Mouse (Mus musculus): ENCODE measurements at regions not wholly inside any gene's neighbourhood (a gene's known extent, or its start where the extent isn't known, plus 50 kb on each side); places are given as distances from the start of the nearest gene placed in this dataset.

DNA sequence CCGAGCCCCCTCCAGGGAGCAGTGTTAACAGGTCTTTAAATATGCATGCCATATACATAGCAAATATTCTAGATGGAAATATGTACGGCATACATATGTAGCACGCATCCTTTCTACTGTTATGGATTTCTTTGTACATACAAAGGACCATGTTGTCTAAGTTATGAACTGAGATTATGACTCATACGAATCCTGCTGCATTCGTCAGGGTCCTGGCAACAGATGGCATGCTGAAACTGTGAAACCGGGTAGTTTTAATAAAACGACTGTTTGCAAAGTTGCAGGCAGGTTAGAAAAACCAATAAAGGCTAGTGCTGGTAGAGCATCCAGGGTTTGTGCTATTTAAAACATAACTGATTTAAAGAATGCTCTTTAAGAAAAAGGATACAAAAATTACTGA, 88.8 kb upstream of the Tlk1 start:
- no peak overlapping the region for H3K27ac ChIP-seq
- no peak overlapping the region for H3K9ac ChIP-seq (ENCODE audit: low read depth, low read length)
- H3K36me3 ChIP-seq (ENCODE audit: control insufficient read depth, insufficient read depth, low read length), result no peaks in the 10 kb centered on the region
- no peak for TF ChIP-seq CTCF (IDR thresholded peaks at IDR 0.05)
- no peak for TF ChIP-seq POLR2A (IDR thresholded peaks at IDR 0.05; ENCODE audit: insufficient read depth, low read depth, low read length)
- TF ChIP-seq EP300 (IDR thresholded peaks at IDR 0.05; ENCODE audit: insufficient read depth, low read depth, low read length), result no peak
- no peak overlapping the region for H3K4me3 ChIP-seq
- whole genome bisulfite sequencing, result 85% methylated on average over 7 of the region's 7 CpGs
- H3K27me3 ChIP-seq (ENCODE audit: control insufficient read depth, insufficient read depth, low read length), result no peaks in the 10 kb centered on the region
- H3K4me1 ChIP-seq (ENCODE audit: control insufficient read depth, insufficient read depth, low read length), result no peaks in the 10 kb centered on the region
- intact Hi-C loops (cut with DNase I), result no loop called here
- H3K79me2 ChIP-seq (replicated peaks; ENCODE audit: control insufficient read depth, insufficient read depth, low read length), result no peaks in the 10 kb centered on the region
- no peak for DNase-seq

DNA sequence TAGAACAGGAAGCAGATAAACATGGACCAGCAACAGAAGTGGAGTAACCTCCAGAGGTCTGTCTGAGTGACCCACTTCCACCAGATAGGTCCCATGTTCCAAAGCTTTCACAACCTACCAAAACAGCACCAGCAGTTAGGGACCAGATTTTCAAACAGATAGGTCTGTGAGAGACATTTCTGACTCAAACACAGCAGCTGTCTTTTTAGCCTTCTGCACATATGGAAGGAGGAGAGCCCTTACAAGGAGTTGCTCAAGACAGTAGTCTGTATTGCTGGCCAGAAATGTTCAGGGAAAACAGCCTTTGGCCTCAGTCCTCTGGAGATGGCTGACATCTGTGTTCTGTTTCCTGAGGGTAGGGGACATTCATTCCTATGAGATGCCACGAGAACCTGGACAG, 83.9 kb upstream of the Tlk1 start:
- Histone ChIP-seq H3K9ac (ENCODE audit: low read depth, low read length) (no peak overlapping the region), H3K27me3 (ENCODE audit: control insufficient read depth, insufficient read depth, low read length) (no peaks in the 10 kb centered on the region), H3K4me3 (no peak overlapping the region), H3K27ac (no peak overlapping the region), H3K79me2 (replicated peaks; ENCODE audit: control insufficient read depth, insufficient read depth, low read length) (no peaks in the 10 kb centered on the region), H3K36me3 (ENCODE audit: control insufficient read depth, insufficient read depth, low read length) (no peaks in the 10 kb centered on the region), H3K4me1 (ENCODE audit: control insufficient read depth, insufficient read depth, low read length) (no peaks in the 10 kb centered on the region)
- TF ChIP-seq CTCF (IDR thresholded peaks at IDR 0.05) (no peak), EP300 (IDR thresholded peaks at IDR 0.05; ENCODE audit: insufficient read depth, low read depth, low read length) (no peak), POLR2A (IDR thresholded peaks at IDR 0.05; ENCODE audit: insufficient read depth, low read depth, low read length) (no peak)
- intact Hi-C loops (cut with DNase I), result no loop called here
- WGBS, result 42% methylated on average over 1 of the region's 1 CpGs
- DNase-seq, result peak in 1 of 2 experiments; percentile 3

DNA sequence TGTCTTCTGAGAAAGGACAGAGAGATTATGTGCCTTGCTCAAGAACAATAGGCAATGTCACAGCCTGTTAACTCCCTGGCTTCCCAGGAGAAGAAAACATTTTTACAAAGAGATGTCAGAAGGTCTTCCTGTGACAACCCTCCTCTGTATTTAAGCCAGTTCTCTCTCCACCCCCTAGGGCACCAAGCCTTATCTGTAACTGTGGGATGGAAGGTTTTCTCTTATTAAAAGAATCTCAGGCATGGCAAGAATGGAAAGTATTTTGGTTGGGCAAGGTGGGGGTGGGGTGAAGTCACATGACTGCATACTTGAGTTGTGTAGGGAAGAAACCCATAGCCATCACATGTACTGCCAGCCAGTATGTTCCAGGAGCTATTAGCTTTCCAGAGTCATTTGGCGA, 83.1 kb upstream of the Tlk1 start:
- H3K79me2 ChIP-seq (replicated peaks; ENCODE audit: control insufficient read depth, insufficient read depth, low read length), result no peaks in the 10 kb centered on the region
- H3K4me3 ChIP-seq, result no peak overlapping the region
- 81% methylated on average over 1 of the region's 1 CpGs for WGBS

DNA sequence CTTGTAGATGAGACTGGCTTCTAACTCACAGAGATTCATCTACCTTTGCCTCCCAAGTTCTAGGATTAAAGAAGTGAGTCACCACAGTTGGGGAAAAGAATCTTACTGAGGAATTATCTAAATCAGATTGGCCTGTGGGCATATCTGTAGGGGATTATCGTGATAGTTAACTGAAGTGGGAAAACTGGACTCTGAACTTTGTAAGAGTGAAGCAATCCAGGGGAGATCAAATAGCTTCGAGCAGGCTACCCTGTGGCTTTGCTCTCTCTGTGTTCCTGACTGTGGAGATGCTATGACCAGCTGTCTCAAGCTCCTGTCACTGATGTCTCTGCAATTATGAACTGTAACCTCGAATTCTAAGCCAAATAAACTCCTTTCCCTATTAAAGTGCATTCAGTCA, 80.7 kb upstream of the Tlk1 start:
- no peaks in the 10 kb centered on the region for H3K4me1 ChIP-seq (ENCODE audit: control insufficient read depth, insufficient read depth, low read length)
- no peak overlapping the region for H3K9ac ChIP-seq (ENCODE audit: low read depth, low read length)
- intact Hi-C loops (cut with DNase I), result no loop called here
- no peak for DNase-seq
- no peak for TF ChIP-seq EP300 (IDR thresholded peaks at IDR 0.05; ENCODE audit: insufficient read depth, low read depth, low read length)
- TF ChIP-seq POLR2A (IDR thresholded peaks at IDR 0.05; ENCODE audit: insufficient read depth, low read depth, low read length), result no peak
- no peak for TF ChIP-seq CTCF (IDR thresholded peaks at IDR 0.05)
- no peak overlapping the region for H3K27ac ChIP-seq
- no peaks in the 10 kb centered on the region for H3K36me3 ChIP-seq (ENCODE audit: control insufficient read depth, insufficient read depth, low read length)
- WGBS, result 57% methylated on average over 3 of the region's 3 CpGs
- H3K79me2 ChIP-seq (replicated peaks; ENCODE audit: control insufficient read depth, insufficient read depth, low read length), result no peaks in the 10 kb centered on the region
- H3K27me3 ChIP-seq (ENCODE audit: control insufficient read depth, insufficient read depth, low read length), result no peaks in the 10 kb centered on the region
- no peak overlapping the region for H3K4me3 ChIP-seq

More for the DNA sequence above, 83.1 kb upstream of the Tlk1 start:
- intact Hi-C loops (cut with DNase I), result no loop called here
- no peaks in the 10 kb centered on the region for H3K27me3 ChIP-seq (ENCODE audit: control insufficient read depth, insufficient read depth, low read length)
- H3K4me1 ChIP-seq (ENCODE audit: control insufficient read depth, insufficient read depth, low read length), result no peaks in the 10 kb centered on the region
- H3K9ac ChIP-seq (ENCODE audit: low read depth, low read length), result no peak overlapping the region
- H3K36me3 ChIP-seq (ENCODE audit: control insufficient read depth, insufficient read depth, low read length), result no peaks in the 10 kb centered on the region
- no peak overlapping the region for H3K27ac ChIP-seq
- no peak for TF ChIP-seq EP300 (IDR thresholded peaks at IDR 0.05; ENCODE audit: insufficient read depth, low read depth, low read length)
- TF ChIP-seq CTCF (IDR thresholded peaks at IDR 0.05), result no peak
- TF ChIP-seq POLR2A (IDR thresholded peaks at IDR 0.05; ENCODE audit: insufficient read depth, low read depth, low read length), result no peak
- peak in 1 of 2 experiments; percentile 2 for DNase-seq

DNA sequence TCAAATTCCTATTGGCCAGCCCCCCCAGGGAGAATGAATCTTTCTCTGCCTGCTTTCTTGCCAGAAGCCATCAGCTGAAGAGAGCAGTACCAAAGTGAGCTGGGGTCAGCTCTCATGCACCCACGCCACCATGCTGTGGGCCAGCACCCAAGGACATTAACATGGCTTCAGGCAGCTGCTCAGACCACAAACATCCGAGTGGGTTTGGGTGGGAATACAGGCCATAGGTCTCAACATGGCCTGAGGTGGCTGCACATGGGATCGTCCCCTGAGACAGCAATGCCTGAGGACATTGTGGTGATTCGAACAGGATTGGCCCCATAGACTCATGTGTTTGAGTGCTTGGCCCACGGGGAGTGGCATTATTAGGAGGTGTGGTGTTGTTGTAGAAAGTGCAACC, 78.9 kb upstream of the Tlk1 start:
- Histone ChIP-seq H3K79me2 (replicated peaks; ENCODE audit: control insufficient read depth, insufficient read depth, low read length) (no peaks in the 10 kb centered on the region), H3K27me3 (ENCODE audit: control insufficient read depth, insufficient read depth, low read length) (no peaks in the 10 kb centered on the region), H3K36me3 (ENCODE audit: control insufficient read depth, insufficient read depth, low read length) (no peaks in the 10 kb centered on the region), H3K27ac (no peak overlapping the region), H3K9ac (ENCODE audit: low read depth, low read length) (no peak overlapping the region), H3K4me1 (ENCODE audit: control insufficient read depth, insufficient read depth, low read length) (no peaks in the 10 kb centered on the region), H3K4me3 (no peak overlapping the region)
- WGBS, result 90% methylated on average over 5 of the region's 5 CpGs
- TF ChIP-seq POLR2A (IDR thresholded peaks at IDR 0.05; ENCODE audit: insufficient read depth, low read depth, low read length) (no peak), CTCF (IDR thresholded peaks at IDR 0.05) (no peak), EP300 (IDR thresholded peaks at IDR 0.05; ENCODE audit: insufficient read depth, low read depth, low read length) (no peak)
- intact Hi-C loops (cut with DNase I), result no loop called here
- DNase-seq, result peak in 1 of 2 experiments; percentile 10

DNA sequence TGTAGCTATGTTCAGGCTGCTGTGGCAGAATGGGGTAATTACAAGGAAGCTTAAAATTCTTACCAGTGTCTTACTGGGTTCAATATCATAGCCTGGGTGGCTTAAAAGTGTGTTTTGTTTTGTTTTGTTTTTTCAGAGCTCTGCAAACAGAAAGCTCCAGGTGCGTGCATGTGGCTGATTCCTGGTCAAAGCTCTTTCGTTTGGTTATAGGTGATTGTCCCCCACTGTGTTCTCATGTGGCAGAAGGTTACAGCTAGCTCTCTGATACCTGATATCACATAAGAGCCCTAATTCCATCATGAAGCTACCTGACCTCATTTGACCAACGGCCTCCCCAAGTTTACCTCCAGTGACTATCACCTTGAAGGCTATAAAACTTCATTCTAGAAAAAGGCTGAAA, 76.7 kb upstream of the Tlk1 start:
- DNase-seq, result no peak
- H3K9ac ChIP-seq (ENCODE audit: low read depth, low read length), result no peak overlapping the region
- H3K36me3 ChIP-seq (ENCODE audit: control insufficient read depth, insufficient read depth, low read length), result no peaks in the 10 kb centered on the region
- no peak overlapping the region for H3K4me3 ChIP-seq
- intact Hi-C loops (cut with DNase I), result no loop called here
- no peak overlapping the region for H3K27ac ChIP-seq
- no peaks in the 10 kb centered on the region for H3K79me2 ChIP-seq (replicated peaks; ENCODE audit: control insufficient read depth, insufficient read depth, low read length)
- 82% methylated on average over 3 of the region's 3 CpGs for WGBS
- no peaks in the 10 kb centered on the region; the same call in 1 of the 2 replicates for H3K4me1 ChIP-seq (ENCODE audit: control insufficient read depth, insufficient read depth, low read length)
- TF ChIP-seq POLR2A (IDR thresholded peaks at IDR 0.05; ENCODE audit: insufficient read depth, low read depth, low read length), result no peak
- no peak for TF ChIP-seq CTCF (IDR thresholded peaks at IDR 0.05)
- TF ChIP-seq EP300 (IDR thresholded peaks at IDR 0.05; ENCODE audit: insufficient read depth, low read depth, low read length), result no peak
- H3K27me3 ChIP-seq (ENCODE audit: control insufficient read depth, insufficient read depth, low read length), result no peaks in the 10 kb centered on the region
